Mouse (Mus musculus) CH12.LX (cell line): Measurements from ENCODE around the gene Adamts7.

ENCODE experiments used
- CHD1 ChIP-seq: IDR thresholded peaks from 2 replicates; pipeline ENCODE4 v1.6.1; 2012; ENCODE audit warnings: low read depth, low read length, improper control_type of control experiment, inconsistent platforms
- CTCF ChIP-seq, 2 experiments: IDR thresholded peaks in 1 of 2; conservative IDR thresholded peaks in 1 of 2; 2 replicates each; pipeline ENCODE4 v1.5.1; 2011 to 2012; ENCODE audit warnings: low read depth in 2 of 2, low read length in 2 of 2, improper control_type of control experiment in 1 of 2, inconsistent platforms in 1 of 2, mild to moderate bottlenecking in 1 of 2, moderate library complexity in 1 of 2
- ELF1 ChIP-seq: IDR thresholded peaks from 2 replicates; pipeline ENCODE4 v1.6.1; 2014; ENCODE audit warnings: low read depth, mild to moderate bottlenecking, inconsistent platforms, low read length, improper control_type of control experiment
- EP300 ChIP-seq: IDR thresholded peaks from 2 replicates; pipeline ENCODE4 v1.6.1; 2011; ENCODE audit warnings: low read length, improper control_type of control experiment
- MAX ChIP-seq: IDR thresholded peaks from 2 replicates; pipeline ENCODE4 v1.6.1; 2011; ENCODE audit warnings: low read length, improper control_type of control experiment
- MEF2A ChIP-seq: IDR thresholded peaks from 2 replicates; pipeline ENCODE4 v1.6.1; 2014; ENCODE audit warnings: low read depth, mild to moderate bottlenecking, inconsistent platforms, low read length, improper control_type of control experiment, borderline replicate concordance
- POLR2A ChIP-seq: IDR thresholded peaks from 2 replicates; pipeline ENCODE4 v1.6.1; 2011; ENCODE audit warnings: low read depth, mild to moderate bottlenecking, improper control_type of control experiment, low read length
- POLR2AphosphoS2 ChIP-seq: IDR thresholded peaks from 2 replicates; pipeline ENCODE4 v1.6.1; 2011; ENCODE audit warnings: low read depth, low read length, improper control_type of control experiment
- SIN3A ChIP-seq: IDR thresholded peaks from 2 replicates; pipeline ENCODE4 v1.6.1; 2012; ENCODE audit warnings: low read length, improper control_type of control experiment, inconsistent platforms
- SMC3 ChIP-seq: IDR thresholded peaks from 2 replicates; pipeline ENCODE4 v1.6.1; 2011; ENCODE audit warnings: low read depth, low read length, improper control_type of control experiment
- UBTF ChIP-seq: IDR thresholded peaks from 2 replicates; pipeline ENCODE4 v1.6.1; 2012; ENCODE audit warnings: low read depth, mild to moderate bottlenecking, inconsistent platforms, low read length, improper control_type of control experiment, moderate library complexity
- USF1 ChIP-seq: IDR thresholded peaks from 2 replicates; pipeline ENCODE4 v1.6.1; 2014; ENCODE audit warnings: low read depth, mild to moderate bottlenecking, inconsistent platforms, low read length, improper control_type of control experiment
- ZKSCAN1 ChIP-seq: IDR thresholded peaks from 2 replicates; pipeline ENCODE4 v1.6.1; 2012; ENCODE audit warnings: low read depth, inconsistent platforms, low read length, improper control_type of control experiment, borderline replicate concordance

DNA sequence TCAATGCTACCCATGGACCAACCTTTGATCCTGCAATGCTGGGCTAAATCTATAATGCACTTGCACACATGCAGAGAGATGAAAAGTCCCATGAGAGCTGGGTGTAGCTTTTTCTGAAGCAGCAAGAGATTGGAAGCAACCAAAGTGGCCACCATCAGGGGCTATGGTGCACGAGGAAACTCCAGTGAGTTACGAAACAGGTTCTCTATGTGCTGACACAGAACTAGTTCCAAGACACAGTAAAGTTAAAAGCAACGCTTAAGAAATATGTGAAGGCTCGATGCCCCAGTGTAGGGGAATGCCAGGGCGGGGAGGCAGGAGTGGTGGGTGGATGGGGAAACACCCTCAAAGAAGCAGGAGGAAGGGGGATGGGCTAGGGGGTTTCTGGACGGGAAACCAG, 45.8 kb downstream of the Adamts7 start:
- no peak for TF ChIP-seq UBTF
- no peak for TF ChIP-seq USF1
- TF ChIP-seq ZKSCAN1, result no peak
- TF ChIP-seq POLR2AphosphoS2, result no peak
- TF ChIP-seq CTCF (conservative IDR thresholded peaks at IDR 0.05 in 1 of 2, IDR thresholded peaks at IDR 0.05 in 1 of 2; ENCODE audit: low read depth in 2 of 2, low read length in 2 of 2), result no peak
- TF ChIP-seq MEF2A, result no peak
- TF ChIP-seq SIN3A, result no peak
- no peak for TF ChIP-seq POLR2A
- TF ChIP-seq MAX, result no peak
- TF ChIP-seq EP300, result no peak
- no peak for TF ChIP-seq SMC3
- TF ChIP-seq CHD1, result no peak
- TF ChIP-seq ELF1, result no peak
